Mouse (Mus musculus): ENCODE data around the gene Calu.

GRCm38 (mm10) chr6:29303251-29303650 is 44.6 kb upstream of the Calu start:
- no peak for TF ChIP-seq POLR2A (IDR thresholded peaks at IDR 0.05; ENCODE audit: low read depth, low read length)
- no peak for TF ChIP-seq ZNF384 (IDR thresholded peaks at IDR 0.05; ENCODE audit: low read depth, low read length)
- TF ChIP-seq ZKSCAN1 (IDR thresholded peaks at IDR 0.05; ENCODE audit: borderline replicate concordance, low read depth, low read length): no peak
- TF ChIP-seq CTCF (conservative IDR thresholded peaks at IDR 0.05 in 1 of 2, IDR thresholded peaks at IDR 0.05 in 1 of 2; ENCODE audit: low read depth in 2 of 2, low read length in 2 of 2): no peak
- no peak for TF ChIP-seq USF2 (conservative IDR thresholded peaks at IDR 0.05; ENCODE audit: low read depth, low read length)
- TF ChIP-seq JUND (conservative IDR thresholded peaks at IDR 0.05; ENCODE audit: low read depth, low read length): no peak
- no peak for TF ChIP-seq MAX (IDR thresholded peaks at IDR 0.05; ENCODE audit: low read length)
- TF ChIP-seq ETS1 (conservative IDR thresholded peaks at IDR 0.05; ENCODE audit: low read depth, low read length): no peak
- no peak for TF ChIP-seq USF1 (IDR thresholded peaks at IDR 0.05; ENCODE audit: low read depth, low read length)
- no peak for TF ChIP-seq MEF2A (IDR thresholded peaks at IDR 0.05; ENCODE audit: borderline replicate concordance, low read depth, low read length)
